Comparison of ENCODE assay signal across 8 mouse cellular contexts in the genomic region with DNA sequence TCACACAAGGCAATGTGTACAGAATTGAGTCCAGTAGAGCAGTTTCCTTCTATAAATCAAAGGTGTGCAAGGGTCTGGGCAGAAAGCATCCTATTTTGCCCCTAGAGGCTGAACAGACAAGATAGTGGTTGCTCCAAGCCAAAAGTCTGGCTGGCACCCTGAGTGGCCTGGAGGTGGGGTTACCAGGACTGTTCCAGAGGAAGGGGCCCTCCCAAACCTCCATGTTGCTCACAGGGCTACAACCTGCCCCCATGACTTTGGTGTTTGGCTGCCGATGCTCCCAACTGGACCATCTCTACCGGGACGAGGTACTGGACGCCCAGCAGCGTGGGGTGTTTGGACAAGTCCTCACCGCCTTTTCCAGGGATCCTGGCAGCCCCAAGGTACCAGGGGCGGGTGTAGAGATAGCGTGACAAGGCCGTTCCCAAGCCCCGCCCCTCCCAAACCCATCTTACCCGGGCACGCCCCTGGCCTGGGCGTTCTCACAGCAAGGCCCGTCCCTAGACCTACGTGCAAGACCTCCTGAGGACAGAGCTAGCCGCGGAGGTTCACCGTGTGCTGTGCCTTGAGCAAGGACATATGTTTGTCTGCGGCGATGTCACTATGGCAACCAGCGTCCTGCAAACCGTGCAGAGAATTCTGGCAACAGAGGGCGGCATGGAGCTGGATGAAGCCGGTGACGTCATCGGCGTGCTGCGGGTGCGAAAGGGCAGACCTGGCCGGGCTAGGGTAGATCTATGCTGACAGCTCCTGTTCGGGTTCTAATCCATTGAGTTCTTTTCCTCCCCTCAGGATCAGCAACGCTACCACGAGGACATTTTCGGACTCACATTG. TPM values are rescaled to one million over a fixed set of nuclear protein-coding genes. Genes with fewer than 3 reads are reported as not detected.
DNase-seq lines count a peak whose midpoint lies in the region; ATAC-seq and TF ChIP-seq lines count a peak whose summit lies in the region.

No protein-coding gene starts in this region.

- H3K4me2 ChIP-seq in lung, postnatal 0 days (replicated peaks; ENCODE audit: low read depth, low read length), result peak overlapping the region; percentile 63

- H3K4me3 ChIP-seq in hindbrain, embryonic 10.5 days, result peak overlapping the region; percentile 56
- peak overlapping the region; percentile 35 for H3K4me3 ChIP-seq in lung, postnatal 0 days (ENCODE audit: low read depth, low read length)

- peaks cover 55% of the 10 kb centered on the region for H3K4me1 ChIP-seq in hindbrain, embryonic 10.5 days (replicated peaks)
- peaks cover 23% of the 10 kb centered on the region for H3K4me1 ChIP-seq in lung, postnatal 0 days (ENCODE audit: insufficient read depth, low read depth, low read length)

- peak; percentile 21; the same call in 1 of the 2 replicates for TF ChIP-seq EP300 in lung, postnatal 0 days (IDR thresholded peaks at IDR 0.05)

- H3K9ac ChIP-seq in lung, postnatal 0 days (replicated peaks; ENCODE audit: low read depth), result no peak overlapping the region

- H3K27me3 ChIP-seq in hindbrain, embryonic 10.5 days (ENCODE audit: insufficient read depth, poor library complexity, severe bottlenecking), result peaks cover 40% of the 10 kb centered on the region
- peaks cover 7% of the 10 kb centered on the region; the same call in 1 of the 2 replicates for H3K27me3 ChIP-seq in lung, postnatal 0 days (replicated peaks; ENCODE audit: insufficient read depth, low read length)

- DNase-seq in MEL-GATA-1-ER (ENCODE audit: extremely low read depth, low read depth), result peak; percentile 97
- peak; percentile 98 for DNase-seq in cerebellum, adult 8-10 months
- peak; percentile 94 for DNase-seq in forelimb bud, embryonic 11.5 days (ENCODE audit: low read depth, low spot score)
- peak; percentile 94 for DNase-seq in hindbrain, embryonic 10.5 days (ENCODE audit: low spot score)
- peak; percentile 92 for DNase-seq in layer of hippocampus, adult 9-11 months
- DNase-seq in lung, postnatal 0 days (ENCODE audit: low spot score), result peak; percentile 99
- DNase-seq in ovary, postnatal 14 days (ENCODE audit: low spot score), result peak; percentile 77
- peak; percentile 92 for DNase-seq in thymus, postnatal 14 days

- peak overlapping the region; percentile 79 for H3K27ac ChIP-seq in hindbrain, embryonic 10.5 days
- H3K27ac ChIP-seq in lung, postnatal 0 days (ENCODE audit: low read length), result 0 out of 2 replicates have a peak overlapping the region, but pooled peaks have one; percentile 38

- ATAC-seq in lung, postnatal 0 days, result peak; percentile 94

- TF ChIP-seq CTCF in lung, postnatal 0 days (IDR thresholded peaks at IDR 0.05), result peak; percentile 76

- under 1% methylated on average over 34 of the region's 34 CpGs for WGBS in hindbrain, embryonic 10.5 days
- 5% methylated on average over 33 of the region's 34 CpGs for WGBS in lung, postnatal 0 days

- H3K9me3 ChIP-seq in hindbrain, embryonic 10.5 days, result no peaks in the 10 kb centered on the region
- no peaks in the 10 kb centered on the region for H3K9me3 ChIP-seq in lung, postnatal 0 days (ENCODE audit: low read length)

- H3K36me3 ChIP-seq in hindbrain, embryonic 10.5 days, result no peaks in the 10 kb centered on the region
- no peaks in the 10 kb centered on the region for H3K36me3 ChIP-seq in lung, postnatal 0 days (ENCODE audit: insufficient read depth, low read length)

RNA-seq across cellular contexts. Expression of gene Atg9b, which starts 8.7 kb away (rescaled TPM):
- polyA plus RNA-seq in hindbrain, embryonic 10.5 days (2016; fragmentation: Nextera tagmentation; extraction: Ambion mirVana), result 0.21 and 0.75 TPM in 2 replicates
- 0.54 and 0.94 TPM in 2 replicates for polyA plus RNA-seq in lung, postnatal 0 days (2015; fragmentation: Nextera tagmentation; extraction: Ambion mirVana)

RNA-seq across cellular contexts. Expression of gene Abcb8, which starts 10.2 kb away (rescaled TPM):
- polyA plus RNA-seq in hindbrain, embryonic 10.5 days (2016; fragmentation: Nextera tagmentation; extraction: Ambion mirVana), result 54.5 and 55.3 TPM in 2 replicates
- 22.4 and 25.6 TPM in 2 replicates for polyA plus RNA-seq in lung, postnatal 0 days (2015; fragmentation: Nextera tagmentation; extraction: Ambion mirVana)

RNA-seq across cellular contexts. Expression of gene Nos3, which starts 18.6 kb away (rescaled TPM):
- 8.3 and 9.7 TPM in 2 replicates for polyA plus RNA-seq in hindbrain, embryonic 10.5 days (2016; fragmentation: Nextera tagmentation; extraction: Ambion mirVana)
- 20.3 and 26.5 TPM in 2 replicates for polyA plus RNA-seq in lung, postnatal 0 days (2015; fragmentation: Nextera tagmentation; extraction: Ambion mirVana)

RNA-seq across cellular contexts. Expression of gene Asic3, which starts 29.9 kb away (rescaled TPM):
- polyA plus RNA-seq in hindbrain, embryonic 10.5 days (2016; fragmentation: Nextera tagmentation; extraction: Ambion mirVana), result 0.20 and 0.54 TPM in 2 replicates
- 0.07 and 0.29 TPM in 2 replicates for polyA plus RNA-seq in lung, postnatal 0 days (2015; fragmentation: Nextera tagmentation; extraction: Ambion mirVana)

RNA-seq across cellular contexts. Expression of gene Kcnh2, which starts 31.8 kb away (rescaled TPM):
- 32.4 and 33.9 TPM in 2 replicates for polyA plus RNA-seq in hindbrain, embryonic 10.5 days (2016; fragmentation: Nextera tagmentation; extraction: Ambion mirVana)
- 5.0 and 5.8 TPM in 2 replicates for polyA plus RNA-seq in lung, postnatal 0 days (2015; fragmentation: Nextera tagmentation; extraction: Ambion mirVana)

Comparison
In these comparisons a context has a peak if more than half of its experiments do, and no peak if none do; other contexts are left out.
1. Peak in every context shown above with its lines: DNase-seq, ATAC-seq, H3K4me3 ChIP-seq and H3K27ac ChIP-seq.